Mouse (Mus musculus) midbrain, embryonic 16.5 days (tissue): ENCODE results near the gene Magi2. TPM values are rescaled to one million over a fixed set of nuclear protein-coding genes. Genes with fewer than 3 reads are reported as not detected.
A peak's percentile ranks its signal among the peaks of the same experiment; 100 is the strongest.

Experiments used
- ATAC-seq: fragments of 200-750 bp; cut with Nextera tagmentation; 2 replicates; pipeline ENCODE4 v1.8.0; 2017; ENCODE audit warnings: moderate TSS enrichment
- H3K27ac ChIP-seq: fragments of 300-500 bp; sonication (generic); 2 replicates; pipeline ENCODE4 v1.5.1; 2014; ENCODE audit warnings: mild to moderate bottlenecking, low read length, mixed read lengths
- H3K27me3 ChIP-seq: fragments of 300-500 bp; sonication (generic); 2 replicates; pipeline ENCODE4 v1.6.1; 2014; ENCODE audit warnings: low read depth, low read length, mixed read lengths; ENCODE audit not compliant: control insufficient read depth, insufficient read depth
- H3K36me3 ChIP-seq: fragments of 300-500 bp; sonication (generic); 2 replicates; pipeline ENCODE4 v1.6.1; 2014; ENCODE audit warnings: mild to moderate bottlenecking, low read length, moderate library complexity, mixed read lengths; ENCODE audit not compliant: control insufficient read depth, insufficient read depth
- H3K4me1 ChIP-seq: fragments of 300-500 bp; sonication (generic); 2 replicates; pipeline ENCODE4 v1.6.1; 2014; ENCODE audit warnings: mild to moderate bottlenecking, low read length, mixed read lengths; ENCODE audit not compliant: control insufficient read depth, insufficient read depth
- H3K4me2 ChIP-seq: fragments of 300-500 bp; sonication (generic); 2 replicates; pipeline ENCODE4 v1.6.1; 2014; ENCODE audit warnings: mild to moderate bottlenecking, low read length, mixed read lengths
- H3K4me3 ChIP-seq: fragments of 300-500 bp; sonication (generic); 2 replicates; pipeline ENCODE4 v1.5.1; 2014; ENCODE audit warnings: low read depth, mild to moderate bottlenecking, low read length, moderate library complexity, mixed read lengths
- H3K9ac ChIP-seq: fragments of 300-500 bp; sonication (generic); 2 replicates; pipeline ENCODE4 v1.6.1; 2014; ENCODE audit warnings: low read depth, low read length, mixed read lengths
- H3K9me3 ChIP-seq: fragments of 300-500 bp; sonication (generic); replicated peaks from 2 replicates; pipeline ENCODE4 v1.6.1; 2014; ENCODE audit warnings: mild to moderate bottlenecking, low read length, mixed read lengths; ENCODE audit not compliant: control insufficient read depth, poor library complexity, severe bottlenecking
- WGBS: fragments of 180-500 bp; shearing (Covaris S2); extraction: QIAGEN DNeasy Blood & Tissue Kit; methylation state at CpG from one replicate; pipeline ENCODE4 v1.1.7; 2014; 5-methylcytosine and 5-hydroxymethylcytosine counted together
- polyA plus RNA-seq: library from polyadenylated mRNA; unstranded; fragments of >200 nt; fragmentation: Nextera tagmentation; extraction: Ambion mirVana; gene quantifications from 2 replicates; pipeline ENCODE4 v1.2.1, GENCODE M21; 2015

Magi2 gene
- 33.0 and 35.5 TPM in 2 replicates for polyA plus RNA-seq

DNA sequence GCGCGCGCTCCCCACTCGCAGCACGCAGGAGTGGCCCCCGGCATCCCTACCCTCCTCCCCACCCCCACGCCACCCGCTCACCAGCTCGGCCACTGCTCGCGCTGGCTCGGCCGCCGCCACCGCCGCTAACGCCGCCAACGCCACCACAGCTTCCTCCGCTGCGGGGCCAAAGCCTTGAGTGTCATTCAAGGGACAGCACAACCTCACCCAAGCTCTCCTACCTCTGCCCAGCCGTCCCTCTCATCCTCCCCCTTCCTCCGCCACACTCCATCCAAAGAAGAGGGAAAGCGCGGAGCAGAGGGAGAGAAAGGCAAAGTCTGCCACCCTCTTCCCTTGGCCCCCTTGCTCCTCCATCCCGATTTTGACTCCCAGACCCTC, at the start of gene Magi2:
Magi2 (plus strand) TSS at position 171 of the 378 bp plus-strand sequence.
- H3K27me3 ChIP-seq = no peaks in the 10 kb centered on the region
- WGBS = 2% methylated on average over 22 of the region's 26 CpGs
- H3K36me3 ChIP-seq = no peaks in the 10 kb centered on the region
- peak within 1 kb of the TSS; percentile 86 for H3K27ac ChIP-seq
- no peak; the same call in none of the 2 replicates for ATAC-seq
- peak within 1 kb of the TSS; percentile 79 for H3K4me3 ChIP-seq
- peak within 1 kb of the TSS; percentile 98 for H3K4me2 ChIP-seq
- peak within 1 kb of the TSS; percentile 80 for H3K9ac ChIP-seq
- no peaks in the 10 kb centered on the region for H3K9me3 ChIP-seq
- peaks cover 11% of the 10 kb centered on the region for H3K4me1 ChIP-seq

GRCm38 (mm10) chr5:19178594-19178993, 48.2 kb upstream of the Magi2 start:
- peak; percentile 39; the same call in 1 of the 2 replicates for ATAC-seq
- 55% methylated on average over 6 of the region's 6 CpGs for WGBS
- Histone ChIP-seq H3K36me3 (no peaks in the 10 kb centered on the region), H3K27ac (peak overlapping the region; percentile 47; the same call in 1 of the 2 replicates), H3K27me3 (no peaks in the 10 kb centered on the region), H3K4me1 (no peaks in the 10 kb centered on the region), H3K4me3 (no peak overlapping the region), H3K4me2 (no peak overlapping the region), H3K9ac (no peak overlapping the region), H3K9me3 (no peaks in the 10 kb centered on the region)

- no peak overlapping the region for H3K4me2 ChIP-seq
- H3K9ac ChIP-seq = no peak overlapping the region
- no peaks in the 10 kb centered on the region for H3K36me3 ChIP-seq
- no peak overlapping the region for H3K4me3 ChIP-seq
- no peak overlapping the region for H3K27ac ChIP-seq
- no peaks in the 10 kb centered on the region for H3K27me3 ChIP-seq
- 92% methylated on average over 2 of the region's 2 CpGs for WGBS
- no peaks in the 10 kb centered on the region for H3K4me1 ChIP-seq
- H3K9me3 ChIP-seq = no peaks in the 10 kb centered on the region
- no peak for ATAC-seq
Observed at GRCm38 (mm10) chr5:19186175-19186574, 40.7 kb upstream of the Magi2 start.

DNA sequence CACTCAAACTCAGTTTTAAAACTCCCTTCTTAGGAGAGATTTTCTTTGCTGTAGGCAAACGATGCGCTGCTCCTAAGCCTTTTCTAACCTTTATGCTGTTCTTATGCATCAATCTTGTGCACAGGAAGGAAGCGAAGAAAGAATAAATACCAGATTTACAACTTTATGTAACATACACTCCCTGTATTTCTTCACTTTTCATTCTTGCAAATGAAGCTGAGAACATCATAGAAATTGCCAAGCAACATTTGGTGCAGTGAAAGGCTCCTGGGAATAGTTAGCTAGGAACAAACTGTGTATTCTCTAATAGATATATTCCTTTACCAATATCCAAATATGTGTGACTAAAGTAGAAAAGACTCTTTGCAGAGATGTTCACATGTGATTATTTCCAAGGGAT, 15.2 kb upstream of the Magi2 start:
- ATAC-seq = no peak
- WGBS = 79% methylated on average over 3 of the region's 3 CpGs
- Histone ChIP-seq H3K4me1 (no peaks in the 10 kb centered on the region), H3K27ac (no peak overlapping the region), H3K9ac (no peak overlapping the region), H3K4me2 (no peak overlapping the region), H3K27me3 (no peaks in the 10 kb centered on the region), H3K36me3 (no peaks in the 10 kb centered on the region), H3K4me3 (no peak overlapping the region), H3K9me3 (no peaks in the 10 kb centered on the region)

GRCm38 (mm10) chr5:19226144-19226865, 531 bp upstream of the Magi2 start:
- H3K4me1 ChIP-seq = peaks cover 11% of the 10 kb centered on the region
- H3K4me2 ChIP-seq = peak overlapping the region; percentile 98
- ATAC-seq = peak; percentile 98
- H3K9ac ChIP-seq = peak overlapping the region; percentile 80
- no peaks in the 10 kb centered on the region for H3K9me3 ChIP-seq
- no peaks in the 10 kb centered on the region for H3K36me3 ChIP-seq
- WGBS = under 1% methylated on average over 45 of the region's 51 CpGs
- H3K4me3 ChIP-seq = peak overlapping the region; percentile 79
- H3K27me3 ChIP-seq = no peaks in the 10 kb centered on the region
- H3K27ac ChIP-seq = peak overlapping the region; percentile 86

- ATAC-seq = peak; percentile 25; the same call in 1 of the 2 replicates
Observed at GRCm38 (mm10) chr5:19227281-19227680, 445 bp downstream of the Magi2 start.

DNA sequence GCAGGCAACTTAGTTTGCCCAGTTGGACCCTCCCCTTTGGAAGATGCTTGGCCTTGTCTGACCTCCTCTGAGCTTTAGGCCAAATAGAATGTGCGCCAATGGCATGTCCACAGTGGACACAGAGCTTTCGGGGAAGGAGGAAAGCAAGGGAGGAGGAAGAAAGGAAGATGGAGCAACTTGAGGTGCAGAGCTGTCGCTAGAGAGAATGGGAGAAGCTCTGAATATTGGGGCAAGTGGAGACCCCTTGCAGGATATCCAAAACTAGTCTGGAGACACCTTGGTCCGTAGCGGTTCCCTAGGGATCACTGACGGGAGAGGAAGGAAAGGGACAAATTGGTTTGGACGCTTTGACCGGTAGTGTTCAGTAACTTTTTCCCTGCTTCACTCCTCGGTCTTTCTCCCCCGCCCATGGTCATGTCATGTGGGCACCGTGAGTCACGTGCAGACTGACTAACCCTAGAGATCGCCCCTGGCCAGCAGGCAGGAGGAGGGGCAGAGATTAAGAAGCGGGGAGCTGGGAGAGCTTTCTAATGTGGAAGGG, 1.0 kb downstream of the Magi2 start:
- no peak overlapping the region; the same call in 1 of the 2 replicates for H3K27ac ChIP-seq
- no peak; the same call in 1 of the 2 replicates for ATAC-seq

More at GRCm38 (mm10) chr5:19227281-19227680, 445 bp downstream of the Magi2 start:
- Histone ChIP-seq H3K4me2 (peak overlapping the region; percentile 98), H3K4me3 (peak overlapping the region; percentile 79), H3K36me3 (no peaks in the 10 kb centered on the region), H3K4me1 (peaks cover 11% of the 10 kb centered on the region), H3K9ac (peak overlapping the region; percentile 80), H3K27ac (peak overlapping the region; percentile 86), H3K27me3 (no peaks in the 10 kb centered on the region), H3K9me3 (no peaks in the 10 kb centered on the region)
- under 1% methylated on average over 21 of the region's 21 CpGs for WGBS

GRCm38 (mm10) chr5:19241797-19242196, 15.0 kb downstream of the Magi2 start:
- H3K4me1 ChIP-seq = no peaks in the 10 kb centered on the region
- H3K27me3 ChIP-seq = no peaks in the 10 kb centered on the region
- H3K9ac ChIP-seq = no peak overlapping the region
- no peak for ATAC-seq
- H3K9me3 ChIP-seq = no peaks in the 10 kb centered on the region
- no peak overlapping the region for H3K4me3 ChIP-seq
- H3K27ac ChIP-seq = no peak overlapping the region
- H3K36me3 ChIP-seq = no peaks in the 10 kb centered on the region
- H3K4me2 ChIP-seq = no peak overlapping the region

More for the DNA sequence above, 1.0 kb downstream of the Magi2 start:
- Histone ChIP-seq H3K4me3 (peak overlapping the region; percentile 79), H3K27me3 (no peaks in the 10 kb centered on the region), H3K36me3 (no peaks in the 10 kb centered on the region), H3K4me2 (peak overlapping the region; percentile 98), H3K9me3 (no peaks in the 10 kb centered on the region), H3K9ac (peak overlapping the region; percentile 80), H3K4me1 (peaks cover 11% of the 10 kb centered on the region)
- 0% methylated on average over 14 of the region's 14 CpGs for WGBS

- 61% methylated on average over 2 of the region's 2 CpGs for WGBS
- Histone ChIP-seq H3K4me3 (no peak overlapping the region), H3K27me3 (no peaks in the 10 kb centered on the region), H3K4me1 (no peaks in the 10 kb centered on the region), H3K4me2 (no peak overlapping the region), H3K9ac (no peak overlapping the region), H3K36me3 (no peaks in the 10 kb centered on the region), H3K27ac (no peak overlapping the region), H3K9me3 (no peaks in the 10 kb centered on the region)
- ATAC-seq = no peak
Observed at GRCm38 (mm10) chr5:19246426-19246825, 19.6 kb downstream of the Magi2 start.
